Mouse (Mus musculus) c-Kit-positive CD71-positive TER-119-positive erythroid progenitor cells, embryonic 14.5 days (primary cell): ENCODE data around the gene Akr1c13.

ENCODE experiments used
- DNase-seq: peaks from one replicate; pipeline ENCODE4 v3.0.0-alpha.2; 2013; ENCODE audit warnings: low spot score

The Akr1c13 gene

DNA sequence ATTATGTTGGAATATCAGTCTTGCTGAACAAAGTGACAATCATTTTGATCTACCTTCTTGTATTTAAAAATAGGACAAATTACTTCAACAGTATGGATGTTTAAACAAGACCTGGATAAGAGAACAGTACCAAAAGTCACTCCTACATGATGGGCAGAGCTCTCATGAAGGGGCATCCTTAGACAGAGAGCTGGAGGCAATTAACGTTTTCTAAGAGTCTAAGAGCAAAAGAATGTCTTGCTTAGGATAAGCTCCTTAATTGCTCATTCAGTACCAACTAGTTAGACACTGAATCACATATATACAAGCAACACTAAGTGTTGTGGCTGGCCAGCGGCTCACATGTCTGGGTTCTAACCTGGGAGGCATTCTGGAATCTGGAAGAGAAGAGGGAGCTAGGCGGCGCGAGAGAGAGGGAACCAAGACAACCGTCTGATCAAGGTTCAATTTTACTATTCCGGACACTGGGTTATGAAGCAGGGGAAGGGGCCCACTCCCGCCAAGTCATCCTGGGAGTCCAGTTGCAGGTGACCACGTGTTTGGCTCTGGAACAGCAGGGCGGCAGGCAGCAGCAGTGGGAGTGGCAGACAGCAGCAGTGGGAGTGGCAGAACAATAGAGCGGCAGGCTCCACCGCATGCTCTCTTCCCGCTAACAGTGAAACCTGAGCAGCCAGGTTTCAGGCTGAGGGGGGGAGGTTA is 54.1 kb downstream of the Akr1c13 start:
- DNase-seq: no peak

DNA sequence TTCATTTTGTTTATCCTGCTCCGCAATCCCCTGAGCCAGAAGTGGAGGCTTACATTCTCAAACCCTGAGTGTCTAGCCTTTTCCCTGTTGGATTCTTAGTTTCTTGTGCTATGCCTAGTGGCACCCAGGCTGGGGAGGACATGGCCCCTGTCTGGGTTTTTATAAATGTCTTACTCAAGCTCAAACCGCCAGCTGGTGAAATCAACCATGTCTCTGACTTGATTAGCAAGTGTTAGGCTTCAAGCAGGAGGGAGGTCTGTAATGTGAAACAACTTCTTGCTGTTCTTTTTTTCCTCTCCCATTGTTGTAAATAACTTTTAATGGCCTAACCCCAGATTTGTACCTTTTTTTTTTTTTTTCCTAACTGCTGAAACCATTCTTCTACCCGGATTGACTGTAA is 58.4 kb downstream of the Akr1c13 start:
- no peak for DNase-seq
